Mouse (Mus musculus) intestine, embryonic 15.5 days (tissue): ENCODE data around the gene Htra2. TPM values are rescaled to one million over a fixed set of nuclear protein-coding genes. Genes with fewer than 3 reads are reported as not detected.

Experiments
- ATAC-seq: fragments of 200-750 bp; cut with Nextera tagmentation; 2 replicates; pipeline ENCODE4 v1.8.0; 2017; ENCODE audit warnings: moderate TSS enrichment, moderate library complexity
- H3K27ac ChIP-seq: fragments of 300-500 bp; sonication (generic); 2 replicates; pipeline ENCODE4 v1.5.1; 2015; ENCODE audit warnings: mild to moderate bottlenecking, inconsistent platforms
- H3K27me3 ChIP-seq: fragments of 300-500 bp; sonication (generic); replicated peaks from 2 replicates; pipeline ENCODE4 v1.6.1; 2015; ENCODE audit warnings: inconsistent platforms
- H3K36me3 ChIP-seq: fragments of 300-500 bp; sonication (generic); 2 replicates; pipeline ENCODE4 v1.6.1; 2015; ENCODE audit warnings: inconsistent platforms
- H3K4me1 ChIP-seq: fragments of 300-500 bp; sonication (generic); replicated peaks from 2 replicates; pipeline ENCODE4 v1.6.1; 2015; ENCODE audit warnings: inconsistent platforms
- H3K4me2 ChIP-seq: fragments of 300-500 bp; sonication (generic); replicated peaks from 2 replicates; pipeline ENCODE4 v1.6.1; 2015; ENCODE audit warnings: mild to moderate bottlenecking, inconsistent platforms
- H3K4me3 ChIP-seq: fragments of 300-500 bp; sonication (generic); replicated peaks from 2 replicates; pipeline ENCODE4 v1.5.1; 2015; ENCODE audit warnings: inconsistent platforms
- H3K9ac ChIP-seq: fragments of 300-500 bp; sonication (generic); 2 replicates; pipeline ENCODE4 v1.6.1; 2015; ENCODE audit warnings: inconsistent platforms
- H3K9me3 ChIP-seq: fragments of 300-500 bp; sonication (generic); 2 replicates; pipeline ENCODE4 v1.6.1; 2016; ENCODE audit warnings: inconsistent platforms
- whole genome bisulfite sequencing: fragments of 180-500 bp; shearing (Covaris S2); methylation state at CpG from one replicate; pipeline ENCODE4 v1.1.7; 2015; 5-methylcytosine and 5-hydroxymethylcytosine counted together
- polyA plus RNA-seq: library from polyadenylated mRNA; unstranded; fragments of >200 nt; fragmentation: Nextera tagmentation; extraction: Ambion mirVana; gene quantifications from 2 replicates; pipeline ENCODE4 v1.2.1, GENCODE M21; 2015

Gene Htra2
- polyA plus RNA-seq, 1 experiment from 2014 or later, result 72.2 TPM

DNA sequence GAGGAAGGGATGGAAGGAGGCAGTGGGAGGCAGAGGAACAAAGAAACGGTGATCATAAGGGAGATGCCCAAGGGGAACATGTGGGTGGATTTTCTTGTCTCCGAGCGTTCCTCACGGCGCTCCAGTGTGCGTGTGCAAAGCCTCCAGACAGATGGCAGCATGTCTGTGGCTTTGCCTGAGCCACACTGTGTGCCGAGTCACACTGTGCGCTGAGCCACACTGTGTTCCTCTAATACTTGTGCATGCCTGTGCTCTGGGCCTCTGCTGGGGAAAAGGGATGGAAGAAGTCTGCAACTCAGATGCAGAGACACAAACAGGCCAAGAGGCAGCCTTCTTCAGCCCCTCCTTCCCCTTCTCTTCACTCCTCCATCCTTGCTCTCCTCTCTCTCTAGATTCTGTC lies 27.8 kb downstream of the Htra2 start:
- Histone ChIP-seq H3K9me3 (no peaks in the 10 kb centered on the region), H3K27me3 (peaks cover 9% of the 10 kb centered on the region), H3K4me2 (no peak overlapping the region), H3K9ac (no peak overlapping the region), H3K27ac (no peak overlapping the region), H3K4me1 (peaks cover 4% of the 10 kb centered on the region; the same call in 1 of the 2 replicates), H3K4me3 (no peak overlapping the region), H3K36me3 (0 out of 2 replicates have a peak, but pooled peaks cover 3% of the 10 kb centered on the region)
- 83% methylated on average over 8 of the region's 8 CpGs for WGBS
- no peak for ATAC-seq

DNA sequence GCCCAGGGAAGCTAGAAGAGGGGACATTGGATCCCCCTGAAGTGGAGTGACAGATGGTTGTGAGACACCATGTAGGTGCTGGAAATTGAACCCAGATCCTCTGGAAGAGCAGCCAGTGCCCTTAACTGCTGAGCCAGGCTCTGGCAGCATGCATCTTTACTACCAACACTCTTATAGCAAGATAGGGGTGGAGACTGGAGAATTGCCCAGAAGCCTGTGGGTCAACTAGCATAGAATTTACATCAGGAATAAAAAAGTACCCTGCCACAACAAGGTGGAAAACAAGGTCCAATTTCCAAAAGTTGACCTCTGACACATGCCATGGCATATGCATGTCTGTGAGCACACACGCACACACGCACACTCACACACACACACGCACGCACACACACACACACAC lies 29.9 kb downstream of the Htra2 start:
- H3K9me3 ChIP-seq, result no peaks in the 10 kb centered on the region
- no peak overlapping the region for H3K4me3 ChIP-seq
- H3K4me1 ChIP-seq, result no peaks in the 10 kb centered on the region
- ATAC-seq, result no peak
- no peak overlapping the region for H3K4me2 ChIP-seq
- no peak overlapping the region for H3K9ac ChIP-seq
- peaks cover 7% of the 10 kb centered on the region for H3K27me3 ChIP-seq
- 88% methylated on average over 4 of the region's 4 CpGs for WGBS
- no peak overlapping the region for H3K27ac ChIP-seq
- no peaks in the 10 kb centered on the region for H3K36me3 ChIP-seq

DNA sequence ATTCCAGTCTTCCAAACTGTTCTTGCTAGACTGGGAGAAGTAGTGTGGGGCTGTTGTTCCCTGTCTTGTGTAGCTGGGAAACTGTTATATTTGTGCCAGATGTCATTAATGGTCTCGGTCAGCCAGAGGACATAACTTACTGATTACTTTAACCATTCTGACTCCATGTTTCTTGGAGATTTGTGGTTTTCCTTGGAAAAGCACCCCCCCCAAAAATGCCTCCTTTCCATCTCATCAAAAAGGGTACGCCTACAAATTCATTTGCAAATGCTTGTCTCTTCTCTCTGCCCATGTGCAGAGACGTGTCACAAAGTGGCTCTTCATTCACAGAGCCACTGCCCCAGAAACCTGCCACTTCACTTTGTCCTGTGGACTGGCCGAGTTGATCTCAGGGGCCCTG lies 30.7 kb downstream of the Htra2 start:
- Histone ChIP-seq H3K4me2 (no peak overlapping the region), H3K36me3 (no peaks in the 10 kb centered on the region), H3K9ac (no peak overlapping the region), H3K4me1 (no peaks in the 10 kb centered on the region), H3K4me3 (no peak overlapping the region), H3K27me3 (no peaks in the 10 kb centered on the region; the same call in 1 of the 2 replicates), H3K9me3 (no peaks in the 10 kb centered on the region), H3K27ac (no peak overlapping the region)
- no peak for ATAC-seq
- 68% methylated on average over 4 of the region's 4 CpGs for WGBS

DNA sequence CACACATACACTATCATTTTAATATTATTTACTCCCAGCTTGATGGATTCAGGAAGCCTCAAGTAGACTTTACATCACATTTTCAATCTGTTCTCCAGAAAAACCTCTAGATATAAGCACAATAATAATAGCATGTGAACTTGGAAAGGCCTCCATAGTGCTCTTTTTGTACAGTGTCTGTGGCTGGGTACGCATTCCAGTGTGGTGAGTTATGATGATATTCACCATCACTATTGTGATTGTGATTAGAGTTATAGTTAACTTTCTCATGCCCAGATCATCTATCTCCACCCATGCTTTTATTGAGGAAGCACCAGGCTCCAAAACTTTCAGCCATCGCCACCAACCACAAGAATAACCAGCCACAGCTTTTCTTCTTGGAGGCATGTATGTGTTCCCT lies 31.3 kb downstream of the Htra2 start:
- no peak overlapping the region for H3K4me2 ChIP-seq
- no peak overlapping the region for H3K9ac ChIP-seq
- H3K36me3 ChIP-seq, result no peaks in the 10 kb centered on the region
- no peak overlapping the region for H3K4me3 ChIP-seq
- no peak overlapping the region for H3K27ac ChIP-seq
- WGBS, result 86% methylated on average over 2 of the region's 2 CpGs
- H3K27me3 ChIP-seq, result no peaks in the 10 kb centered on the region; the same call in 1 of the 2 replicates
- ATAC-seq, result no peak
- no peaks in the 10 kb centered on the region for H3K9me3 ChIP-seq
- H3K4me1 ChIP-seq, result no peaks in the 10 kb centered on the region

DNA sequence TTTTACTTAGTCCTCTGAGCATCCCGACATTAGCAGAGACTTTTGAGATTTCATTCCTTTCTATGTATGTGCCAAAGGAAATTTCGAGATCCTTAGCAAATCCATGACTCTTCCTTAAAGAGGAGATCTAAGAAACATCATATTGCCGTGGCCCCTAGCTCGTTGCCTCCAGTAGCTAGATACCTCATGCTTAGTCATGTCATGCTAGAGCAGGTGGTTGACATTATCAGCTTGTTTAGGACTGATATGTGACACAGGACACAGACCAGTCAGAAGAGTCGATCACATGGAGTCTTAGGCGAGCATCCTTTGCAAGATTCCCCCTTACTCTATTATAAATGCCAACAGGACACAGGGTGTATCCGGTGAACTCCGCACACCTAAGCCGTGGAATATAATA lies 32.1 kb downstream of the Htra2 start:
- H3K4me2 ChIP-seq, result no peak overlapping the region
- H3K4me3 ChIP-seq, result no peak overlapping the region
- H3K27ac ChIP-seq, result no peak overlapping the region
- 87% methylated on average over 9 of the region's 9 CpGs for WGBS
- no peaks in the 10 kb centered on the region for H3K36me3 ChIP-seq
- no peak overlapping the region for H3K9ac ChIP-seq
- ATAC-seq, result no peak
- H3K27me3 ChIP-seq, result no peaks in the 10 kb centered on the region
- no peaks in the 10 kb centered on the region for H3K9me3 ChIP-seq
- no peaks in the 10 kb centered on the region for H3K4me1 ChIP-seq

DNA sequence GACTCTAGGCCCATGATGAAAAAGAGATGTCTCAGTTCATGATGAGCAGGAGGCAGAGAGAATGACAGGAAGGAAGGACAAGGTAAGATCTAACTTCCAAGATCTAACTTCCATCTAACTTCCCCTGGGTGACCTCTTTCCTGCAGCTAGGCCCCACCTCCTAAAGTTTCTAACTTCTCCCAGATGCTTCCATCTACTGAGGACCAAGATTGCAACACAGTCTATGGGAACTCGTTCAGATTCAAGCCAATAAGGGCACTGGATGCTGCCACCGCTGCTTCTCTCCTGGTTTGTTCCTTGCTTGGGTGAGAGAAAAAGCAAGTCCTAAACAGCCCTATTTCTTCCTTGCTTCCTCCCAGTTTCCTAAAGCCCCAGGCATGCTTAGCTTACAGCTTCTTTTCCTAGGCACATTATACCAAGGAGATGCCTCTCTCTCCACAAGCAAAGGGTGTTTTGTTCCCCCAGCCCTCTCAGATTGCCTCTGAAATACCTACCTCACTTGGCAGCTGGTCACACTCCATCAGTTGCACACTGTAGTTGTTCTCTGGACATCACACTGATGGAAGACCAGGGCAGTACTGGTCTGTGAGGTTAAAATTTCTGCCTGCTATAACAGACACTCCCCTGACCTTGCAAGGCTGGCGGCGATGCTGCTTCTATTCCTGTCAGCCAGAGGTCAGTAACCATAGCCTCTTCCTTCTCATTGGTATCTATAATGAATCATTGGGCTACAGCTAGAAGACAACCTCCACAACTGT lies 34.1 kb downstream of the Htra2 start:
- no peak for ATAC-seq
- H3K9me3 ChIP-seq, result no peaks in the 10 kb centered on the region
- no peak overlapping the region for H3K9ac ChIP-seq
- no peak overlapping the region for H3K27ac ChIP-seq
- H3K4me1 ChIP-seq, result peaks cover 2% of the 10 kb centered on the region; the same call in 1 of the 2 replicates
- no peaks in the 10 kb centered on the region for H3K36me3 ChIP-seq
- no peaks in the 10 kb centered on the region for H3K27me3 ChIP-seq
- no peak overlapping the region for H3K4me2 ChIP-seq
- 84% methylated on average over 4 of the region's 4 CpGs for WGBS
- H3K4me3 ChIP-seq, result no peak overlapping the region

DNA sequence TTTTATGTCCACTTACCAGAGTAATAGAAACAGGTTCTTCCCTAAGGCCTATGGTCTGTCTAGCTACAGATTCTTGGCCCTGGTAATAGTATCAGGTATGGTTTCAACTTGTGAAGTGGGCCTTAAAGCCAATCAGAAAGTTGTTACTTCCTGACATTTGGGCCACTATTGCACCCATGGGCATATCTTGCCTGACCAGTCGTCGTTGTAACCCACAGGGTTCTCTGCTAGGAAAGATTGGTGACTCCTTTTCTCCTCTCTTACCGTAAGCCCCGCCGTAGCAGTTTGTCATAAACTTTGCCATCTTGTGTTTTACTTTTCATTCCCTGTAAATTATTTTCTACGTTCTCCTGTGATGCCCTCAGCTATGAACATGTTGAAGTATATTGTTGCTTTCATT lies 35.0 kb downstream of the Htra2 start:
- no peak overlapping the region for H3K27ac ChIP-seq
- 88% methylated on average over 6 of the region's 6 CpGs for WGBS
- H3K9me3 ChIP-seq, result no peaks in the 10 kb centered on the region
- no peaks in the 10 kb centered on the region for H3K27me3 ChIP-seq
- no peak overlapping the region for H3K9ac ChIP-seq
- no peak overlapping the region for H3K4me2 ChIP-seq
- no peak overlapping the region for H3K4me3 ChIP-seq
- H3K36me3 ChIP-seq, result no peaks in the 10 kb centered on the region
- no peak for ATAC-seq
- H3K4me1 ChIP-seq, result peaks cover 2% of the 10 kb centered on the region; the same call in 1 of the 2 replicates

DNA sequence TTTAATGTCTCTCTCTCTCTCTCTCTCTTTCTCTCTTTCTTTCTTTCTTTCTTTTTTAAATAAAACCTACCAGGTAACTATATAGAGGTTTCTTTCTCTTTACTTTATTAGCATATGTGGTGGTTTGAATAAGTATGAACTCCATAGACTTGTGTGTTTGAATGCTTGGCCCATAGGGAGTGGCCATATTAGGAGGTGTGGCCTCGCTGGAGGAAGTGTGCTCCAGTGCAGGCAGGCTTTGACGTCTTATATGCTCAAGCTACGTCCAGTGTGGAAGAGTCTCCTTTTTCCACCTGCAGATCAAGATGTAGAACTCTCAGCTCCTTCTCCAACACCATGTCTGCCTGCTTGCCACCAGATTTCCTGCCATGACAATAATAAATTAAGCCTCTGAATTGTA lies 36.0 kb downstream of the Htra2 start:
- peaks cover 2% of the 10 kb centered on the region; the same call in 1 of the 2 replicates for H3K4me1 ChIP-seq
- H3K9me3 ChIP-seq, result no peaks in the 10 kb centered on the region
- no peak overlapping the region for H3K4me2 ChIP-seq
- no peak for ATAC-seq
- no peak overlapping the region for H3K4me3 ChIP-seq
- H3K36me3 ChIP-seq, result no peaks in the 10 kb centered on the region
- H3K9ac ChIP-seq, result no peak overlapping the region
- no peaks in the 10 kb centered on the region for H3K27me3 ChIP-seq
- 74% methylated on average over 3 of the region's 3 CpGs for WGBS
- no peak overlapping the region for H3K27ac ChIP-seq

DNA sequence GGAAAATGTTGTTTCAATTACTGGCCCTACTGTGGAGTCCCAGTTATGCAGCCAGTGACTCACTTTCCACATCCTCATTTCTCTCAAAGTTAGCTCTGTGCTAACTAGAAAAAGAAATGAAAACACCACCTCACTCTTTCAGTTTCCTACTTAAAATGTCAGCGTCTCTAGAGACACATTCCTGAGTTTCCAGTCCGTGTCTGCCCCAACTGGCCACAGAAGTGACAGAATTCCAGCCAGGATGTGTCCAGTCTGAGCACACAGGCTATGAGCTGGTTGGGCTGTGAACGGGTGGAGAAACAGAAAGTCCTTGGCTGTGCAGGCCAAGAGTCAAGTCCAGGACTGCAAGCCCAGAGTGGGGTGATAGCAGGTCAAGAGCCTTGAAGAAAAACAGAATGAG lies 37.9 kb downstream of the Htra2 start:
- no peak for ATAC-seq
- no peak overlapping the region for H3K9ac ChIP-seq
- H3K4me3 ChIP-seq, result no peak overlapping the region
- no peaks in the 10 kb centered on the region for H3K36me3 ChIP-seq
- H3K4me1 ChIP-seq, result peaks cover 2% of the 10 kb centered on the region; the same call in 1 of the 2 replicates
- WGBS, result 58% methylated on average over 3 of the region's 3 CpGs
- no peaks in the 10 kb centered on the region for H3K9me3 ChIP-seq
- H3K4me2 ChIP-seq, result no peak overlapping the region
- no peaks in the 10 kb centered on the region for H3K27me3 ChIP-seq
- H3K27ac ChIP-seq, result no peak overlapping the region

DNA sequence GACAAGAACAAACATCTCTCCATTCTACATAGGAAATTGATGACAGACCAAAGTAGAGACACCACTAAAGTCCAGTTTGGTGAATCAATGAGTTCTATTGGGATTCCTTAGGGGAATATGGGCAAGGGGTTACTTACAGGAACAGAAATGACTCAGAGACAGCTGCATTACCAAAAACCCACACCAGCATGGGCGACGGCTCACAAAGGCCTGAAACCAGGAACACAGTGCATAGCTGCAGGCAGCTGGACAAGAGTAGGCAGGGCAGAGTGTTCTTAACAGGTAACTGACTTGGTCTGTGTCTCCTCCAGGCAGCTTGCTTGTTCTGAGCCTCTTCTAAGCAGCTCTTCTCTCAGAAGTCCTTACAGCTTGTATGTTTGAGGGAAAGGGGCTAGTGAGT lies 39.3 kb downstream of the Htra2 start:
- H3K9me3 ChIP-seq, result no peaks in the 10 kb centered on the region
- no peak overlapping the region for H3K4me3 ChIP-seq
- peaks cover 2% of the 10 kb centered on the region; the same call in 1 of the 2 replicates for H3K4me1 ChIP-seq
- H3K9ac ChIP-seq, result no peak overlapping the region
- ATAC-seq, result no peak
- WGBS, result 88% methylated on average over 2 of the region's 2 CpGs
- no peak overlapping the region for H3K4me2 ChIP-seq
- no peaks in the 10 kb centered on the region for H3K27me3 ChIP-seq
- H3K36me3 ChIP-seq, result no peaks in the 10 kb centered on the region
- H3K27ac ChIP-seq, result no peak overlapping the region

DNA sequence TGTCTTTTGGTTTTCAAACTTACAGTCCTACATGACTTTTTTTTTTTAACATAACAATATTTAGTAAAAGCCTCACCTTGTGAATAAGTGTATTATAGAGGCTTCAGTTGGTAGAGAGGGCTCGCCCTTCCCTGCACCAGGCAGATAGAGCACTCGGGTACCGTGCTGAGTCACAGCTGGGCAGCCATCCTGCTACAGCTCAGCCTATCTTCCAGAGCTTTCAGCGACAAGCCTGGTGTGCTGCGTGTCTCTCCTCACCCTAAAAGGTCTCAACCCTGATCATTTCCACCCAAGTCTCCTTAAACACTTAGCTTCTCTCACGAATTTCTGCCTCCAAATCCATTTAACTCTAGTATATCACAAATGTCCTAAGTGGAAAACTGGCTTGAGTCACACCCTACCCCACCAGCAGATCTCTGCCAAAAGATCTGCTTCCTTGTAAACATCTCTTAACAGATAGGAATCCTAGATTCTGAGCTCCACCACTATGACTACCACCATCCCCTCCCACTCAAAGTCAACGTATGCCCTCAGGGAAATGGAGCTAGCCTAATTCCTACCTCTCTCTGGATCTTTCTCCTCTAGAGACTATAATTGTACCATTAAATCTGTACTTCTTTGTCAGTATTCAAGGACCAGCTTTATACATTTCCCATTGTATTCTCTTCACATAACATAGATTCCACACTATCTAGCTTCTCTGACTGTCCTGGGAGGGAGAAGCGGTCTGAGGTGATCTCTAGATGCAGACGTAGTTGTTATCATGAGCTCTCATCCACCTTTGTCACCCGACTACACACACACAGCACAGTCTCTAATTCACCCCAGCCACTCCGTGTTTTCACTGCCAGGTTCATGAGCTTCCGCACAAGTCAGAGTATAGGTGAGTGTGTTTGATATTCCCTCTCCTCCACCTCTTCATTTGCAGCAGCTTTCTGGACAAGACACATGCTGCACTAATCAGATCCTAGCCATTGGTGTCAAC lies 40.3 kb downstream of the Htra2 start:
- 65% methylated on average over 12 of the region's 12 CpGs for WGBS
- peak; percentile 82 for ATAC-seq

DNA sequence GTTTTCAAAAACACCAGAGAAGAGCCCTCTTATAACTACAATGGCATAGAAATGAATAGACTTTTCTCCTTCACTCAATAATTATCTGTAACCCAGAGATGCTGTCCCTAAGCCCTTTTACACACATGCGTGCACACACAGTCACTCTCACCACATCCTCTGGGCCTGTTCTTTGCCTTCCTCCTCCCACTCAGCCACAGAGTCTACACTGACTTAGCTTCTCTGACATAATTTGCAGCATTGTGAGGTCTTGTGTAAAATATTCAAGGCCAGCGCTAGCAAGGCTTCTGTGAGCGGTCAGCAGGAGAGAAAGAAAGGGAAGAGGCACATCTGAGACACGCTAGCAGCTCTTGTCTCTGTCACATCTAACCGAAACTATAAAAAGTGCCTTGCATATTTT lies 41.6 kb downstream of the Htra2 start:
- H3K4me2 ChIP-seq, result no peak overlapping the region
- H3K9me3 ChIP-seq, result no peaks in the 10 kb centered on the region
- 77% methylated on average over 5 of the region's 5 CpGs for WGBS
- no peak overlapping the region for H3K4me3 ChIP-seq
- ATAC-seq, result no peak
- no peak overlapping the region for H3K27ac ChIP-seq
- no peaks in the 10 kb centered on the region for H3K27me3 ChIP-seq
- H3K9ac ChIP-seq, result no peak overlapping the region
- H3K36me3 ChIP-seq, result no peaks in the 10 kb centered on the region
- H3K4me1 ChIP-seq, result peaks cover 2% of the 10 kb centered on the region; the same call in 1 of the 2 replicates

More for the DNA sequence above, 40.3 kb downstream of the Htra2 start:
- no peak overlapping the region for H3K4me2 ChIP-seq
- no peaks in the 10 kb centered on the region for H3K9me3 ChIP-seq
- H3K4me1 ChIP-seq, result peaks cover 2% of the 10 kb centered on the region; the same call in 1 of the 2 replicates
- H3K9ac ChIP-seq, result no peak overlapping the region
- no peaks in the 10 kb centered on the region for H3K27me3 ChIP-seq
- H3K27ac ChIP-seq, result no peak overlapping the region
- H3K4me3 ChIP-seq, result no peak overlapping the region
- H3K36me3 ChIP-seq, result no peaks in the 10 kb centered on the region
